Mouse (Mus musculus) mesoderm, embryonic 11.5 days (tissue): ENCODE measurements at regions not wholly inside any gene's neighbourhood (a gene's known extent, or its start where the extent isn't known, plus 50 kb on each side); places are given as distances from the start of the nearest gene placed in this dataset.
"Not testable (repeated sequence)": the region's sequence is repeated elsewhere in the genome, so short reads cannot be mapped to it uniquely, and the experiment has no call there.

Experiments
- DNase-seq: peaks from one replicate; pipeline ENCODE4 v3.0.0-alpha.2; 2012; ENCODE audit warnings: low read depth, low spot score

DNA sequence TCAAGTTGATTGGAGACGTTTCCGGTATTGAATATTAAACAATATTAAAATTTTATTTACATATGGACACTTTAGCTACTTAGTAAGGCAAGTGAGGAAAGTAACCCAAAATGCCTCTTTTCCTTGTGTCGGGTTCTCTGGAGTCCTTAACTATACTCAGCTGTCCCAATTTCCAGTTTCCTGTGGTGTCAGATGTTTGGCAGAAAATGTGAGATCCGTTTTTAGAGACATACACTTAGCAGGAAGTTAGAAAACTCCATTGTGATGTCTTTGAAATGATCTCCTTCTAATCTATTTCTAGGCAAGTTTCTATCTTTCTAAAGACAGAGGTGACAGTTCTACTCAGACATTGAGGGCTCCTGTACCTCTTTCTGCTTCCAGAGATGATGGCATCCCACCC, 168.9 kb upstream of the Plcxd3 start:
- no peak for DNase-seq

DNA sequence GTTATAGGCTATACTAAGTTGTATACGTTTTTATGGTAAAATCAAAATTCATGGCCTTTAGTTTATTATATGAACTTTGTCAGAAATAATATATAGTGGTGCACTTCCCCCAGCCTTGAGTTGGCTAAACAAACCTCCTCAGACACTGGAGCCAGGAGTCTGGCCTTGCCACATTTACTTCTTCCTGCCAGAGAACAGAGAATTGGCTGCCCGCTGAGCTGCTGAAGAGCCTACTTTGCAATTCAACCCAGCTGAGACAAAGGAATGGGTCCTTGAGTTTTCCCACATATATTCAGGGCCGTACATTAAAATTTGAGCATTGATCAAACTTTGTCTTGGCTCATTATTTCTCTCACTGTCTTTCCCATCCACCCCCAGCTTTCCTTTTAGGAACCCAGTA, 161.9 kb upstream of the Plcxd3 start:
- no peak for DNase-seq

DNA sequence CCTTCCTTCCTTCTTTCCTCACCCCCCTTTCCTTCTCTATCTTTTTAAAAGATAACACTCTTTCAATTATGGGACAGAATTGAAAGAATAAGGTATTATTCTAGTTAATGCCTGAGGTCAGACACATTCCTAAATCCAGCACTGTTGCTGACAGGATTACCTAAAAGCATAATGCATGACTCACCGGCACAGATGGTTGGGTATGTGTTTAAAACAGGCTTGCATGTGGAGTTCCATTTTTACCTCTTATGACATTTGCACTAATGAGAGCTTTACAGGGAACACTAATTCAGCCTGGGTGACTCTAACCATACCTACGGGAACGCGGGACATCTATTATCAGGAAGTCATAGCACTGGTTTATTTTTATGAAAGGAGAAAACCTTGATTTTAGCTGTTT, 156.2 kb upstream of the Plcxd3 start:
- DNase-seq: no peak

DNA sequence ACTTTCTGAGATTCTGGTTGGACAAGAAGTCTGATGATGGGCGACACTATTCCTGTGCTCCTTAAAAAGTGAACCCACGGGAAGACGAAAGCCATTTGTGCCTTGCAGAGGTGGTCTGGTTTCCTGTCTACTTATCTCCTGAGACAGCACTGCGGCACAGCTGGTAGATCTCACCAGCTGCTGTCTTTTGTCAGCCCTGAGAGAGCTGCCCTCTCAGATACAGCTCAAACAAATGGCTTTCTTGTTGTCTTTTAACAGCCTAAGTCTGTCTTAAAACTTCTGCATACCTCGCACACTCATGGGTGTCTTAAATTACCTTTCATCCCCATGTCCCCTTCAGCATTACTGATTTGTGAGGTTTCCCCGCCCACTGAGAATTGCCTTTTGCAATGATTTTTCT, 147.2 kb upstream of the Plcxd3 start:
- peak; percentile 53 for DNase-seq

DNA sequence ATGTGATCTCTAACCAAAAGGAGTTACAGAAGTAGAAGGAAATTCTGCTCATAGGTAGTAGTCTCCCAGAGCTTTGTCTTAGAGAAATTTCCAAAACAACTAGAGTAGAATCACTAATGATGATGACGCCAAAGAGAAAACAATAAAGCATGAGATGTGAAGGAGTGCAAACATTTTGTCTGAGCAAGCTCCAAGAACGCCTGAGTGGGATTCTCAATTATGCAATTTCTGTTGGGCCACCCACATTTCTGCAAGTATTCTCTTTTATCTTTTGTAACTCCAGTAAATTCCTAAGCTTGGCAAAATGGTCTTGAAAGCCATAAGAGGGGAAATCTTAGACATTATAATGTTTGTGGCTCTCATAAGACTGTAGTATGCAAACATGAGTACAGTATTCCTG, 134.6 kb upstream of the Plcxd3 start:
- no peak for DNase-seq

DNA sequence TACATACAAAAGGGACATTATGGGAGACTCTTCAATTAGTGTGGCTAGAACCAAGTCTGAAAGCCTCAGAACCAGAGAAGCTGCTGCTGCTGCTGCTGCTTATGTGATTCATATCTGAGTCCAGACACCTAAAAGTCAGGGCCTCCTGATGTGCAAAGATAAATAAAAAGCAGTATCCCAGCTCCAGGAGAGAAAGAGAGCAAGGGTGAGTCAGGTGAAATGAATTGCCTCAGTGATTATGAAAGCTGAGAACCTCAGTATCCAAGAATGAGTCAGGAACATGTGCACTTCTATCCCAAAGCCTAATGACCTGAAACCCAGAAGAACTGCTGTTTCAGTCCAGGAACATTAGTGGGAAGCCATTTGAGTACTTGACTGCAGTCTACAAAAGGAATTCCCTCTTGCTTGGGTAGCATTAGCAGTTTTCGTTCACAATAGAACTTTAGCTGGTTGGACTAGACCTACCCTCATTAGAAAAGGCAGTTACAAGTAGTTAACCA, 127.6 kb upstream of the Plcxd3 start:
- no peak for DNase-seq

DNA sequence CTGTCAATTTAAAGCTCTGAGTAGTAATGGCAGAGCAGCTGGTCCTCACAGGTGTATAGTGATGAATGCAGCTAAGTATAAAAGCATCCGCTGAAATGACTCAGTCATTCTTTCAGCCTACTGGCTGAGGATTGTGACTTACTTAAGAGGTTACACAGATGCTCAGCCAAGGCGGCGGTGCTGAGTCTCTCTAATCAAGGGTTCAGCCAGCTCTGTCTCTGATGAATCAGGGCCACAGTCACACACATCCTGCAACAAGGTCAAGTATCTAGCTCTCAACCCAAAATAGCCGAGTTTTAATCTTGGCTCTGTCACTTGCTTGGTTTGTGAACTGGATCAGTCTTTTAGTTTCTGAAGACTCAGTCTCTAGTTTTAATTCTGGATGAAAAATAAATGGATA, 110.7 kb upstream of the Plcxd3 start:
- no peak for DNase-seq

DNA sequence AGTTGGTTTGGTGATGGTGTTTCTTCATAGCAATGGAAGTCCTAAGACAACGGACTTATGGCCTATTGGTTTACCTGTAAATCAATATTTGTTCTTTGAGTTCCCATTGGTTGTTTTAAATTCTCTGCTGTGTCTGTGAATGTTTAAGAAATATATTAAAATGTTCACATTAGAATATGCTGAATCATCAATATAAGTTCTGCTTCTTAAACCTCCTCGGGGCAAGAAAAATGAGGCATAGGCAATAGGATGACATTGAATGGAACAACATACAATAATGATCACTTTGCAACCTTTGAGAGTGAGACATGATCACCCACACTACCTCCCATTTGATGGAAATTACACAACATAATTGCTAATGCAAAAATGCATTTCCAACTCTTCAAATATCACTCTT, 105.5 kb upstream of the Plcxd3 start:
- no peak for DNase-seq

DNA sequence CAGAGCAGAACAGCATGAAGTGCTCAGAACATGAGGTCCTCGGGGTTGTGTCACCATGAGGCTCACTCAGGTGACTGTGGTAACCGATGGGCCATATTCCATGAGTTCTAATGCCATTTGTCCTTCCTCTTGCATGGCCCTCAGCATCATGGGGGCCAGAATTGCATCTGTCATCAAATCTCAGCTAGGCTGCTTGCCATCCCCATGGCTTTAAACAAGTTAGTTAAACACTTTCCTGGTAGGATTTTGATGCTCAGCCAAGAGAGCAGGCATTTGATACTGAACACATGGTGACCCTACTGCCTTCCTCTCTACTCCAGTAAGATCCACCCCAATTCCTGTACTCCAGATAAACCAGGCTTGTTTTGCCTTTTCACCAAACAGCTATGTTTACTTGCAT, 98.3 kb upstream of the Plcxd3 start:
- no peak for DNase-seq

DNA sequence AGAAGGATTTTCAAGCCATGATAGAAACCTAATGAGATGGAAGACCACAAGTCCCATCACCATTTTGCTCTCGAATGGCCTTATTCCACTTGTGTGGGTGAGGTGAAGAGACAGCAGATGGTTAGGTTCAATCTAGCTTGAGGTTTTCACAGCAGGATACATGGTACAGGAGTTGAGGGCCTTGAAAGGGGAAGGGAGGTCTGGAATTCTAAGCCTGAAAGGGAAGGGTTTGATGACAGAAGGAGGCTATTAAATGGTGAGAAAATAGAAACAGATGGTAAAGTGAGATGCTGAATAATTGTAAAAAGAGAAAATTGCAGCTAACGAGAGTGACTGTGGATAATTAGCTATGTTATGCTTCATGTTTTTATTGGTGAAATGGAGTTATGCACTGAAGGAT, 67.8 kb upstream of the Plcxd3 start:
- no peak for DNase-seq

DNA sequence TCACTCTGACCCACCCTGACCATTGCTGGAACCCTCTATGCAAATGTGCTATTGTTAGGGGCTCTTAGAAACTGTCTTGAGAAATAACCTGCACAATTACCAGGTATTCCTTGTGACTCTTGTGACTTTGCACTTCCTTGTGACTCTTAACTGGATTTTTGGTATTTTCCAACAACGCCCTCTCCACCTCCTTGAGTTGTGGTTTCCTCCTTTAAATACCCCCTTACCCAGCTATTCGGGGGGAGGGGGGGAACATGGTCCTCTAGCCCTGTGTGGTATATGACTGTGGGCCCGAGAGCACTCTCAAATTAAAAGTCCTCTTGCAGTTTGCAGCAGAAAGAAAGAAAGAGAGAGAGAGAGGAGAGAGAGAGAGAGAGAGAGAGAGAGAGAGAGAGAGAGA, 61.6 kb upstream of the Plcxd3 start:
- DNase-seq: not testable (repeated sequence)

DNA sequence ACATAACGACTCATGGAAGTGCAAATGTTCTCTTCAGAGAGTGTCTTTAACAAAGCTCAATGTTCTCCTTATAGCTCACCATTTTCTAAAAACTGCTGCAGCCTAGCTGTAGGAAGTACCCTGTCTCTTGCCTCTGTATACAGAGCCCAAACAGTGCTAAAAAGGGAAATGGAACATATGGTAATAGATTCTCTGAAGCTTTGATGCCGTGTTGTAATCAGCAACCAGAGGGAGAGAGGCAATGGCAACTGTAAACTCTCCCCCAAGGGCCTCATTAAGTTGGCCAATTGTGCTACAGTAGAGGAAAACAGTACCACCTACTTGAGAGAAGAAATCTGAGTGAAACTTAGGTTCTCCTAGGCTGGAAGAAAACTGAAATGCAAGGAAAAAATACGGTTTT, 59.4 kb upstream of the Plcxd3 start:
- no peak for DNase-seq
